Mouse (Mus musculus) thymus, postnatal 25 days (tissue): ENCODE data around the gene Sox1.

Experiments used
- DNase-seq: peaks from one replicate; pipeline ENCODE4 v3.0.0; 2022

Sox1 gene

GRCm38 (mm10) chr8:12389801-12390639, 5.1 kb upstream of the Sox1 start:
- no peak for DNase-seq

GRCm38 (mm10) chr8:12390640-12391365, 4.3 kb upstream of the Sox1 start:
- DNase-seq, result no peak

GRCm38 (mm10) chr8:12391366-12392250, 3.5 kb upstream of the Sox1 start:
- no peak for DNase-seq

- no peak for DNase-seq
Observed at GRCm38 (mm10) chr8:12392801-12393200, 2.3 kb upstream of the Sox1 start.

GRCm38 (mm10) chr8:12394385-12395000, 602 bp upstream of the Sox1 start:
- no peak for DNase-seq

GRCm38 (mm10) chr8:12396501-12397345, 1.6 kb downstream of the Sox1 start:
- no peak for DNase-seq

- DNase-seq, result no peak
Observed at GRCm38 (mm10) chr8:12397346-12397925, 2.3 kb downstream of the Sox1 start.

GRCm38 (mm10) chr8:12398011-12398945, 3.2 kb downstream of the Sox1 start:
- no peak for DNase-seq

- DNase-seq, result no peak
Observed at GRCm38 (mm10) chr8:12399421-12400205, 4.5 kb downstream of the Sox1 start.

- no peak for DNase-seq
Observed at GRCm38 (mm10) chr8:12400611-12401390, 5.7 kb downstream of the Sox1 start.

- DNase-seq, result no peak
Observed at GRCm38 (mm10) chr8:12401391-12402270, 6.5 kb downstream of the Sox1 start.

GRCm38 (mm10) chr8:12402709-12403108, 7.6 kb downstream of the Sox1 start:
- DNase-seq, result no peak

GRCm38 (mm10) chr8:12408020-12408419, 12.9 kb downstream of the Sox1 start:
- no peak for DNase-seq

- no peak for DNase-seq
Observed at GRCm38 (mm10) chr8:12409976-12410375, 14.9 kb downstream of the Sox1 start.

GRCm38 (mm10) chr8:12417056-12417455, 22.0 kb downstream of the Sox1 start:
- no peak for DNase-seq

GRCm38 (mm10) chr8:12420537-12420936, 25.4 kb downstream of the Sox1 start:
- DNase-seq, result no peak

GRCm38 (mm10) chr8:12425906-12426305, 30.8 kb downstream of the Sox1 start:
- no peak for DNase-seq
